Mouse (Mus musculus): ENCODE measurements around the gene Smpdl3b. TPM values are rescaled to one million over a fixed set of nuclear protein-coding genes. Genes with fewer than 3 reads are reported as not detected.
A peak's percentile ranks its signal among the peaks of the same experiment; 100 is the strongest.
"Not testable (repeated sequence)": the region's sequence is repeated elsewhere in the genome, so short reads cannot be mapped to it uniquely, and the experiment has no call there.

Gene Smpdl3b
- 3.2 and 4.1 TPM in 2 replicates for polyA plus RNA-seq (2016; fragmentation: Nextera tagmentation; extraction: Ambion mirVana)

- Histone ChIP-seq H3K27ac (no peak within 1 kb of the TSS), H3K4me3 (replicated peaks) (peak within 1 kb of the TSS; percentile 39), H3K27me3 (peaks cover 16% of the 10 kb centered on the region), H3K4me1 (peaks cover 4% of the 10 kb centered on the region), H3K4me2 (peak within 1 kb of the TSS; percentile 70), H3K9me3 (no peaks in the 10 kb centered on the region), H3K36me3 (replicated peaks) (no peaks in the 10 kb centered on the region), H3K9ac (peak within 1 kb of the TSS; percentile 56)
- WGBS, result 1% methylated on average over 22 of the region's 22 CpGs
- peak; percentile 74; the same call in 1 of the 2 replicates for ATAC-seq (ENCODE audit: low FRiP score)
Measured at GRCm38 (mm10) chr4:132756974-132757373, at the start of gene Smpdl3b. Gene Smpdl3b (minus strand): TSS chr4:132757252.

- no peak overlapping the region for H3K27ac ChIP-seq
- H3K36me3 ChIP-seq (replicated peaks), result no peaks in the 10 kb centered on the region
- H3K27me3 ChIP-seq, result no peaks in the 10 kb centered on the region
- peaks cover 4% of the 10 kb centered on the region; the same call in 1 of the 2 replicates for H3K9me3 ChIP-seq
- no peak for ATAC-seq (ENCODE audit: low FRiP score)
- no peak overlapping the region for H3K4me3 ChIP-seq (replicated peaks)
- no peak overlapping the region for H3K9ac ChIP-seq
- no peaks in the 10 kb centered on the region for H3K4me1 ChIP-seq
- no peak overlapping the region for H3K4me2 ChIP-seq
- WGBS, result 94% methylated on average over 7 of the region's 7 CpGs
Measured at GRCm38 (mm10) chr4:132806620-132807191, 49.7 kb upstream of the Smpdl3b start.

- Histone ChIP-seq H3K36me3 (replicated peaks) (no peaks in the 10 kb centered on the region), H3K9ac (no peak overlapping the region), H3K4me3 (replicated peaks) (no peak overlapping the region), H3K27me3 (no peaks in the 10 kb centered on the region), H3K9me3 (peaks cover under 1% of the 10 kb centered on the region; the same call in 1 of the 2 replicates), H3K4me2 (no peak overlapping the region), H3K4me1 (no peaks in the 10 kb centered on the region), H3K27ac (no peak overlapping the region)
- WGBS, result 91% methylated on average over 12 of the region's 12 CpGs
- ATAC-seq (ENCODE audit: low FRiP score), result no peak
Measured at GRCm38 (mm10) chr4:132805599-132806197, 48.6 kb upstream of the Smpdl3b start.

GRCm38 (mm10) chr4:132805146-132805545, 48.1 kb upstream of the Smpdl3b start:
- Histone ChIP-seq H3K27me3 (no peaks in the 10 kb centered on the region), H3K36me3 (replicated peaks) (no peaks in the 10 kb centered on the region), H3K9me3 (no peaks in the 10 kb centered on the region), H3K4me1 (no peaks in the 10 kb centered on the region), H3K27ac (no peak overlapping the region), H3K4me3 (replicated peaks) (no peak overlapping the region), H3K4me2 (no peak overlapping the region), H3K9ac (no peak overlapping the region)
- ATAC-seq (ENCODE audit: low FRiP score), result no peak
- 88% methylated on average over 5 of the region's 5 CpGs for WGBS

- Histone ChIP-seq H3K4me2 (no peak overlapping the region), H3K27ac (no peak overlapping the region), H3K36me3 (replicated peaks) (no peaks in the 10 kb centered on the region), H3K4me3 (replicated peaks) (no peak overlapping the region), H3K27me3 (no peaks in the 10 kb centered on the region), H3K9ac (no peak overlapping the region), H3K9me3 (no peaks in the 10 kb centered on the region), H3K4me1 (no peaks in the 10 kb centered on the region)
- 96% methylated on average over 6 of the region's 6 CpGs for WGBS
- ATAC-seq (ENCODE audit: low FRiP score), result no peak
Measured at GRCm38 (mm10) chr4:132804331-132804730, 47.3 kb upstream of the Smpdl3b start.

GRCm38 (mm10) chr4:132803876-132804275, 46.8 kb upstream of the Smpdl3b start:
- no peaks in the 10 kb centered on the region for H3K4me1 ChIP-seq
- H3K9me3 ChIP-seq, result no peaks in the 10 kb centered on the region
- no peak for ATAC-seq (ENCODE audit: low FRiP score)
- H3K27ac ChIP-seq, result no peak overlapping the region
- H3K36me3 ChIP-seq (replicated peaks), result no peaks in the 10 kb centered on the region
- H3K9ac ChIP-seq, result no peak overlapping the region
- WGBS, result 96% methylated on average over 7 of the region's 7 CpGs
- no peaks in the 10 kb centered on the region for H3K27me3 ChIP-seq
- H3K4me3 ChIP-seq (replicated peaks), result no peak overlapping the region
- H3K4me2 ChIP-seq, result no peak overlapping the region

- Histone ChIP-seq H3K9me3 (no peaks in the 10 kb centered on the region), H3K4me3 (replicated peaks) (no peak overlapping the region), H3K9ac (no peak overlapping the region), H3K27ac (no peak overlapping the region), H3K27me3 (no peaks in the 10 kb centered on the region), H3K4me1 (no peaks in the 10 kb centered on the region), H3K4me2 (no peak overlapping the region), H3K36me3 (replicated peaks) (no peaks in the 10 kb centered on the region)
- ATAC-seq (ENCODE audit: low FRiP score), result no peak
- WGBS, result 94% methylated on average over 5 of the region's 5 CpGs
Measured at GRCm38 (mm10) chr4:132803212-132803611, 46.2 kb upstream of the Smpdl3b start.

GRCm38 (mm10) chr4:132802171-132802637, 45.2 kb upstream of the Smpdl3b start:
- ATAC-seq (ENCODE audit: low FRiP score), result no peak
- Histone ChIP-seq H3K4me3 (replicated peaks) (no peak overlapping the region), H3K27ac (no peak overlapping the region), H3K27me3 (no peaks in the 10 kb centered on the region), H3K36me3 (replicated peaks) (no peaks in the 10 kb centered on the region), H3K4me1 (no peaks in the 10 kb centered on the region), H3K9me3 (no peaks in the 10 kb centered on the region), H3K9ac (no peak overlapping the region), H3K4me2 (no peak overlapping the region)
- WGBS, result 77% methylated on average over 16 of the region's 16 CpGs

GRCm38 (mm10) chr4:132801176-132802077, 44.4 kb upstream of the Smpdl3b start:
- H3K4me2 ChIP-seq, result no peak overlapping the region
- ATAC-seq (ENCODE audit: low FRiP score), result no peak
- H3K36me3 ChIP-seq (replicated peaks), result no peaks in the 10 kb centered on the region
- H3K4me3 ChIP-seq (replicated peaks), result no peak overlapping the region
- no peaks in the 10 kb centered on the region for H3K9me3 ChIP-seq
- no peaks in the 10 kb centered on the region for H3K4me1 ChIP-seq
- WGBS, result 89% methylated on average over 18 of the region's 18 CpGs
- H3K9ac ChIP-seq, result no peak overlapping the region
- peaks cover 4% of the 10 kb centered on the region for H3K27me3 ChIP-seq
- H3K27ac ChIP-seq, result no peak overlapping the region

GRCm38 (mm10) chr4:132799845-132800244, 42.8 kb upstream of the Smpdl3b start:
- Histone ChIP-seq H3K36me3 (replicated peaks) (no peaks in the 10 kb centered on the region), H3K4me1 (peaks cover 6% of the 10 kb centered on the region), H3K9ac (no peak overlapping the region), H3K27ac (no peak overlapping the region), H3K9me3 (no peaks in the 10 kb centered on the region), H3K4me2 (no peak overlapping the region), H3K4me3 (replicated peaks) (no peak overlapping the region), H3K27me3 (peaks cover 19% of the 10 kb centered on the region)
- WGBS, result 89% methylated on average over 4 of the region's 4 CpGs
- ATAC-seq (ENCODE audit: low FRiP score), result no peak

GRCm38 (mm10) chr4:132798666-132799065, 41.6 kb upstream of the Smpdl3b start:
- H3K4me1 ChIP-seq; H3K4me3 ChIP-seq (replicated peaks); H3K9ac ChIP-seq; H3K27ac ChIP-seq; H3K9me3 ChIP-seq; H3K4me2 ChIP-seq; H3K36me3 ChIP-seq (replicated peaks); ATAC-seq (ENCODE audit: low FRiP score): not testable (repeated sequence)
- H3K27me3 ChIP-seq, result peaks cover 28% of the 10 kb centered on the region
- WGBS, result 88% methylated on average over 3 of the region's 3 CpGs

- Histone ChIP-seq H3K27ac (no peak overlapping the region), H3K4me1 (peaks cover 6% of the 10 kb centered on the region), H3K9me3 (no peaks in the 10 kb centered on the region), H3K27me3 (peaks cover 28% of the 10 kb centered on the region), H3K9ac (no peak overlapping the region), H3K4me3 (replicated peaks) (no peak overlapping the region), H3K36me3 (replicated peaks) (no peaks in the 10 kb centered on the region), H3K4me2 (no peak overlapping the region)
- no peak for ATAC-seq (ENCODE audit: low FRiP score)
- 71% methylated on average over 4 of the region's 4 CpGs for WGBS
Measured at GRCm38 (mm10) chr4:132798028-132798427, 41.0 kb upstream of the Smpdl3b start.

All from forebrain, embryonic 12.5 days (tissue).